Mouse (Mus musculus) ovary, postnatal 14 days (tissue): ENCODE measurements at regions not wholly inside any gene's neighbourhood (a gene's known extent, or its start where the extent isn't known, plus 50 kb on each side); places are given as distances from the start of the nearest gene placed in this dataset.

Experiments
- DNase-seq: peaks from one replicate; pipeline ENCODE4 v3.0.0; 2022; ENCODE audit warnings: low spot score

GRCm38 (mm10) chr4:7091201-7091814 lies 1147.5 kb downstream of the Car8 start:
- DNase-seq = no peak
